ENCODE assay signal across 8 mouse cellular contexts in genomic region chr19:21653172-21653981, GRCm38 (mm10). TPM values are rescaled to one million over a fixed set of nuclear protein-coding genes. Genes with fewer than 3 reads are reported as not detected.
DNase-seq lines count a peak whose midpoint lies in the region; ATAC-seq lines count a peak whose summit lies in the region.

TSS of gene Abhd17b (plus strand) at chr19:21653185.

- H3K27ac ChIP-seq in hindbrain, embryonic 13.5 days = peak within 1 kb of the TSS; percentile 98

- no peaks in the 10 kb centered on the region for H3K9me3 ChIP-seq in hindbrain, embryonic 13.5 days

- peak; percentile 73 for ATAC-seq in hindbrain, embryonic 13.5 days (ENCODE audit: low FRiP score)

- no peaks in the 10 kb centered on the region for H3K36me3 ChIP-seq in hindbrain, embryonic 13.5 days

- no peaks in the 10 kb centered on the region for H3K27me3 ChIP-seq in hindbrain, embryonic 13.5 days

- DNase-seq in R1 (ENCODE audit: low read depth, low spot score) = peak; percentile 43
- DNase-seq in cerebellum, adult 9-11 months = peak; percentile 72
- peak; percentile 41 to 42 for DNase-seq in frontal cortex, postnatal 36 days (ENCODE audit: low spot score in 2 of 2)
- DNase-seq in layer of hippocampus, postnatal 36 days = peak; percentile 41 to 48
- DNase-seq in lung, postnatal 36 days = peak; percentile 54
- peak; percentile 64 for DNase-seq in retina, embryonic 14.5 days (ENCODE audit: low spot score)
- DNase-seq in urinary bladder, postnatal 4 days (ENCODE audit: low spot score in 2 of 2) = peak; percentile 29 to 69

- peak within 1 kb of the TSS; percentile 96 for H3K9ac ChIP-seq in hindbrain, embryonic 13.5 days

- H3K4me3 ChIP-seq in hindbrain, embryonic 13.5 days = peak within 1 kb of the TSS; percentile 87

- H3K4me1 ChIP-seq in hindbrain, embryonic 13.5 days (replicated peaks) = peaks cover 45% of the 10 kb centered on the region

- WGBS in hindbrain, embryonic 13.5 days = under 1% methylated on average over 101 of the region's 105 CpGs

- peak within 1 kb of the TSS; percentile 87 for H3K4me2 ChIP-seq in hindbrain, embryonic 13.5 days

RNA-seq across cellular contexts. Expression of gene Abhd17b, which starts in this region (rescaled TPM):
- polyA plus RNA-seq in hindbrain, embryonic 13.5 days (2015; fragmentation: Nextera tagmentation; extraction: Ambion mirVana) = 35.4 and 40.9 TPM in 2 replicates
- 10 to 100 TPM; 44.3 to 48.0 TPM for total RNA-seq in layer of hippocampus, postnatal 36 days (2021)

Comparison
In these comparisons a context has a peak if more than half of its experiments do, and no peak if none do; other contexts are left out.
1. Peak in every context shown above with its lines: DNase-seq, ATAC-seq, H3K4me3 ChIP-seq and H3K27ac ChIP-seq.